Mouse (Mus musculus) lung, postnatal 14 days (tissue): ENCODE data around the gene Wfdc16.

ENCODE experiments used
- DNase-seq: peaks from one replicate; pipeline ENCODE4 v3.0.0; 2021

Wfdc16 gene

DNA sequence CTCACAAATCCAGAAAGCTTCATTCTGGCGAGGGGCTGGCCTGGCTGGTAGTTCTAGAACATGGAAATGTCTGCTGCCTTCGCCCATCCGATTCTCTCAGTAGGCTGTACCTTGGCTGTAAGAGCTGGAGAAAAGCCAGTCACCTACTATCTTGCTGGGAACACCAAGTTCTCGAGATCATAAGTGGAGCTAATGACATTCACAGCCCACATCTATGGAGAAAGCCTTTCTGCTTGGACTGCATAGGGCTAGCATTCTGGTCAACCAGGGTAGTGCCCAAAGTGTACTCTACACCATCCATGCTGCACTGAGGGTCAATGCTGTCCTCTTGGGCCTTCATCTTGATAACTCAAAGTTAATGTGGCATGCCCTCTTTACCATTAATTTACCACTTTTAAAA is 45.1 kb downstream of the Wfdc16 start, which contains the start of gene Eppin:
TSS of gene Eppin (minus strand) at position 101 of the 400 bp plus-strand sequence.
- no peak for DNase-seq

DNA sequence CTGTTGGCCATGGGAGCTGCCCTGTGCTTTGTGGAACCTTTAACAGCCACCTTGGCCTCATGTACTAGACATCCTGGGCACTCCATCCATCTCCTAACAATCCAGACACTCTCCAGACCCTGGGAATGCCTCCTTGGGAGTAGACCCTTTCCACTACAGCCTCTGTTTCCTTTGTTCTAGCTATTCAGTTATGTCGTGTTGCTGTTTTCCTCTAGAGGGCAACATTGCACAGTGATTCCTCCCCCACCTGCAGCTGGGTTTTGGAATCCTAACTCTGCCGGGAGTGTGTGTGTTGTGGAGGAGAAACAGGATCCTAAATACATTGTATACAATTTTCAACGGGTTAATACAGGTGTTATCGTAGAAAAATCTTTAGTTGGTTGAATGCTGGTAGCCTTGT is 46.6 kb downstream of the Wfdc16 start:
- DNase-seq = peak; percentile 30

DNA sequence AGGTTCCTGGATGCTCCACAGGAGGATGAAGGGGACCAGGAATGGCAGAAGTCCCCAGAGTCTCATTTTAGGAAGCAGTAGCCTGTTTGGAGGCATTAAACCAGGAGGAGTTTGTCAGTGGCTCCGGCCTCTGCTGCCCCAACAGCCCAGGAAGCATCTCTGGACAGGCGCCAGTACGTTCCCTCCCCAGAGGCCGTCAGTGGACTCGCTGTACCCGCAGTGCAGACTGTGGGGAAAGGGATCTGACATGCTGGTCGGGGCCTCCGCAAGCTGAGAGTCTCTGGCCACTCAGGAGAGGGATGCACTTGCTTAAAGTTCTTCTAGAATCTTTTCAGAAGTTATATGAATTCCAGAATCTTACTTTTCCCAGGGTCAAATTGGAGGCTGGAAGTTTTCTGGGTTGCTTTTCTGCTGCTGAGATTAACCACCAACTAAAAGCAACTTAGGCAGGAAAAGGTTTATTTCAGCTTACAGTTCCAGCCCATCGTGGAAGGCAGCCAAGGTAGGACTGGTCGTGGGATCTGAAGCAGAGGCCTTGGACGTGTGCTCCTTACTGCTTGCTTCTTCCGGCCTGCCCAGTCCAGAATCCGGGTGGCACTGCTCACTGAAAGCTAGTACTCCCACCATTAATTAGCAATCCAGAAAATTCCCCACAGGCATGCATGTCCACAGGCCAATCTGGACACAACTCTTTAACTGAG is 53.4 kb downstream of the Wfdc16 start, which contains the start of gene Wfdc6a:
TSS of gene Wfdc6a (minus strand) at position 423 of the 701 bp plus-strand sequence.
- DNase-seq = peak; percentile 45
